Mouse (Mus musculus) midbrain, embryonic 11.5 days (tissue): ENCODE results near the gene Glyr1. TPM values are rescaled to one million over a fixed set of nuclear protein-coding genes. Genes with fewer than 3 reads are reported as not detected.

Experiments
- ATAC-seq: fragments of 200-750 bp; cut with Nextera tagmentation; 2 replicates; pipeline ENCODE4 v1.8.0; 2017; ENCODE audit warnings: moderate TSS enrichment, moderate library complexity; ENCODE audit not compliant: low FRiP score
- DNase-seq: peaks from one replicate; pipeline ENCODE4 v3.0.0; 2015; ENCODE audit warnings: low spot score; ENCODE audit errors: missing footprints
- H3K27ac ChIP-seq: fragments of 300-500 bp; sonication (generic); 2 replicates; pipeline ENCODE4 v1.5.1; 2014; ENCODE audit warnings: low read depth, low read length
- H3K27me3 ChIP-seq: fragments of 300-500 bp; sonication (generic); 2 replicates; pipeline ENCODE4 v1.6.1; 2014; ENCODE audit warnings: mild to moderate bottlenecking, low read length, moderate library complexity, mixed read lengths; ENCODE audit not compliant: control insufficient read depth, insufficient read depth
- H3K36me3 ChIP-seq: fragments of 300-500 bp; sonication (generic); 2 replicates; pipeline ENCODE4 v1.6.1; 2014; ENCODE audit warnings: mild to moderate bottlenecking, low read length, moderate library complexity, mixed read lengths; ENCODE audit not compliant: control insufficient read depth, insufficient read depth
- H3K4me1 ChIP-seq: fragments of 300-500 bp; sonication (generic); 2 replicates; pipeline ENCODE4 v1.6.1; 2014; ENCODE audit warnings: low read length; ENCODE audit not compliant: control insufficient read depth, insufficient read depth
- H3K4me2 ChIP-seq: fragments of 300-500 bp; sonication (generic); 2 replicates; pipeline ENCODE4 v1.6.1; 2014; ENCODE audit warnings: mild to moderate bottlenecking, moderate library complexity
- H3K4me3 ChIP-seq: fragments of 300-500 bp; sonication (generic); 2 replicates; pipeline ENCODE4 v1.5.1; 2014; ENCODE audit warnings: low read depth, low read length
- H3K9ac ChIP-seq: fragments of 300-500 bp; sonication (generic); 2 replicates; pipeline ENCODE4 v1.6.1; 2014; ENCODE audit warnings: low read length
- H3K9me3 ChIP-seq: fragments of 300-500 bp; sonication (generic); 2 replicates; pipeline ENCODE4 v1.6.1; 2016; ENCODE audit warnings: low read length; ENCODE audit not compliant: control insufficient read depth
- WGBS: fragments of 180-500 bp; shearing (Covaris S2); extraction: QIAGEN DNeasy Blood & Tissue Kit; methylation state at CpG from one replicate; pipeline ENCODE4 v1.1.7; 2014; 5-methylcytosine and 5-hydroxymethylcytosine counted together
- polyA plus RNA-seq: library from polyadenylated mRNA; unstranded; fragments of >200 nt; fragmentation: Nextera tagmentation; extraction: Ambion mirVana; gene quantifications from 2 replicates; pipeline ENCODE4 v1.2.1, GENCODE M21; 2014

The Glyr1 gene
- polyA plus RNA-seq, 1 experiment from 2014 or later: 179 TPM

DNA sequence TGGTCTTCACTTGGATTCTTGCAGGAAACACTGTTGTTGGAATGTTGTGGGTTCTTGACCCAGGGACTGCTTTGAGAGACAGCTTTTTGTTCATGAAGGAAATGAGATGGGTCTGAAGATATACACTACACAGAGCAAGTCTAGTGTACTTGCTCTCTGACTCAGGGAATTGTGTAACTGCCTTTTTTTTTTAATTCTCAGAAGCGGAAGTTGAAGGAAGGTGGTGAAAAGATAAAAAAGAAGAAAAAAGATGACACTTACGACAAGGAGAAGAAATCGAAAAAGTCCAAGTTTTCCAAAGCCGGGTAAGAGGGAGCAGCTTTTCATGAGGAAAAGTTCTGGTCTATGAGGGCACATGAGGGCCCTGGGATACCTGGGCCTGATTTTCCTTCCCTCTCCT, 13.8 kb upstream of the Glyr1 start:
- H3K27me3 ChIP-seq: no peaks in the 10 kb centered on the region
- peaks cover 12% of the 10 kb centered on the region; the same call in 1 of the 2 replicates for H3K36me3 ChIP-seq
- no peak overlapping the region for H3K9ac ChIP-seq
- no peaks in the 10 kb centered on the region for H3K9me3 ChIP-seq
- 92% methylated on average over 4 of the region's 4 CpGs for WGBS
- H3K27ac ChIP-seq: no peak overlapping the region
- DNase-seq (no peak), ATAC-seq (no peak)
- no peak overlapping the region for H3K4me3 ChIP-seq
- no peaks in the 10 kb centered on the region for H3K4me1 ChIP-seq
- H3K4me2 ChIP-seq: no peak overlapping the region

DNA sequence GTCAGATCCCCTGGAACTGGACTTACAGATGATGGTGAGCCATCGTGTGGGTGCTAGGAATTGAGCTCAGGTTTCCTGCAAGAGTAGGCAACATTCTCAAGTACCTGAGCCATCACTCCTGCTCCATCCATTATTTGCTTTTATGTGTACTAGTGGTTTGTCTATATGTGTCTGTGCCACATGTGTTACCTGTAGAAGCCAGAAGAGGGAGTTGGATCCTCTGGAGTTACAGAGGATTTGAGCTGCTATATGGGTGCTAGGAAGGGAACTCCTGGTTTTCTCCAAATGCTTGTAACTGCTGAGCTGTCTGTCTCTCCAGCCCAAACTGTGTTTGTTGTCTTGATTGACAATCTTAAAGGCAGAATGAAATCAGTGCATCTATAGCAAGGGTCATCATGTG, 8.5 kb upstream of the Glyr1 start:
- Histone ChIP-seq H3K27me3 (no peaks in the 10 kb centered on the region), H3K9me3 (no peaks in the 10 kb centered on the region), H3K36me3 (peaks cover 11% of the 10 kb centered on the region; the same call in 1 of the 2 replicates), H3K27ac (no peak overlapping the region), H3K9ac (no peak overlapping the region), H3K4me3 (no peak overlapping the region), H3K4me2 (no peak overlapping the region), H3K4me1 (no peaks in the 10 kb centered on the region)
- no peak for ATAC-seq
- 90% methylated on average over 1 of the region's 1 CpGs for WGBS
- DNase-seq: no peak

DNA sequence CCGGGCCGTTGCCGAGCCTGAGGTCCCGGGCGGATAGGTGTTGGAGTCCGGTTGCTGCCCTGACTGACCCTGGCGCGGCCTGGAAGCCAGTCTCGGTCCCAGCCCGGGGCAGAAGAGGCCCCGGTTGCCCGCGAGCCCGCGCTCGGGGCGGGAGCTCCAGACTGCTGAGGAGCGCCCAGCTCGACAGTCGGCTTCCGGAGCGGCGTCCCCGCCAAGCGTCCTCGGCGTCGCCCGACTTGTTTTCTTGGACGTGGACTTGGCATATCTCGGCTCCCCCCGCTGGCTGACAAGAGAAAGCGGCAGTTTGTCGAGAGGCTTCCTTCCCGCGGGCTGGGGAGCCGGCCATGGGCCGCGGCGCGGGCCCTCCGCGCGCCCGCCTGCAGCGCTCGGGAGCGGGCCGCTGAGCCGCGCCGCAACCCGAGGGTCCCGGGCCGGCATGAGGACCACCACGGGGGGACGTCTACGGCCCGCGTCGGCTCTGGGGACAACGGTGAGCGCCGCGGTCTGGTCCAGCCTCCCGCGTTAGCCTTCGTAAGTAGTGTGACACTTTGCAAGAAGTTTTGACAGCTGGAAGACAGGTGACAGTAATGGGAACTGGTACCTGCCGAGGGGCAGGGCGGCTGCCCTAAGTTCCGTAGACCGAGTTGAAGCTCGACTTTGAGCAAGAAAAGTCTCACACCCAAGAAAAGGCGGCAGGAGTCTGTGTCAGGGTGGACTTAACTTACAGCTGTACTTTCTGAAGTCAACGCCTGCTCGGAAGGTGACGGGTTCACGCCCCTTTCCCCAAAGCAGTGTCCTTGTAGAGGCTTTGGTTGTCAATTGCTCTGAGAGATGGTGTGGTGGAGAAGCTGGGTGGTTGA, 818 bp upstream of the Glyr1 start:
- peaks cover 21% of the 10 kb centered on the region for H3K4me1 ChIP-seq
- ATAC-seq (peak; percentile 80), DNase-seq (peak; percentile 95)
- no peaks in the 10 kb centered on the region for H3K27me3 ChIP-seq
- peak overlapping the region; percentile 81 for H3K9ac ChIP-seq
- H3K4me2 ChIP-seq: peak overlapping the region; percentile 97
- H3K9me3 ChIP-seq: no peaks in the 10 kb centered on the region
- under 1% methylated on average over 70 of the region's 78 CpGs for WGBS
- peaks cover 8% of the 10 kb centered on the region; the same call in 1 of the 2 replicates for H3K36me3 ChIP-seq
- peak overlapping the region; percentile 57 for H3K4me3 ChIP-seq
- H3K27ac ChIP-seq: peak overlapping the region; percentile 88

DNA sequence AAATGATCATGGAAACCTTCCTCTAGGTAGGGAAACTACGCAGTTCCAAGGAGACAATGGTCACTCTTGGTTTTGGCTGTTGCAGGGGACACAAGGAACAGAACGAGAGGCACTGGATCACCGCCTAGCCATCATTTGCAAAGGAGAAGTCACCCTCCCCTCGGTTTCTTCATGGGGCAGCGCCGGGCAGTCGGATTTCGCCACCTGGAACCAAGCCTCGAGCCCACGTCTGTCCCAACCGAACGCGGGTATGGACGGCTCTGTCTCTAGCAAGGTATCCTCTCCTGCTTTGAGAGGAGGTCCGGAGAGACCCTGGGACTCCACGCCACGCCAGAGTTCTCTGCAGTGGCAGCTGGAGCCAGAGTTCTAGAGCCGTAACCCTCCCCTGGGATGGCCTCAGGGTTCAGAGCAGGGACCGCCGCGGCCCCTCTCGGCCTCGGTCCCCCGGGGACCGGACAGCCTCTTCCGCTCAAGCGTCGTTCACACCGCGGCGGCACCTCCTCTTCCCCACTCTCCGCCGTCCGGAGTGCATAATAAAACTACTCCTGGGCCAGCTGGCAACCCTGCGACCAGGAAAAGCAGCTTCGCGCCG, 385 bp downstream of the Glyr1 start:
- peaks cover 21% of the 10 kb centered on the region for H3K4me1 ChIP-seq
- peak overlapping the region; percentile 73 for H3K27ac ChIP-seq
- no peaks in the 10 kb centered on the region for H3K9me3 ChIP-seq
- ATAC-seq (peak; percentile 70), DNase-seq (no peak)
- peak overlapping the region; percentile 66 for H3K9ac ChIP-seq
- WGBS: under 1% methylated on average over 38 of the region's 38 CpGs
- H3K36me3 ChIP-seq: peaks cover 10% of the 10 kb centered on the region; the same call in 1 of the 2 replicates
- H3K27me3 ChIP-seq: no peaks in the 10 kb centered on the region
- H3K4me3 ChIP-seq: peak overlapping the region; percentile 57
- peak overlapping the region; percentile 86 for H3K4me2 ChIP-seq

DNA sequence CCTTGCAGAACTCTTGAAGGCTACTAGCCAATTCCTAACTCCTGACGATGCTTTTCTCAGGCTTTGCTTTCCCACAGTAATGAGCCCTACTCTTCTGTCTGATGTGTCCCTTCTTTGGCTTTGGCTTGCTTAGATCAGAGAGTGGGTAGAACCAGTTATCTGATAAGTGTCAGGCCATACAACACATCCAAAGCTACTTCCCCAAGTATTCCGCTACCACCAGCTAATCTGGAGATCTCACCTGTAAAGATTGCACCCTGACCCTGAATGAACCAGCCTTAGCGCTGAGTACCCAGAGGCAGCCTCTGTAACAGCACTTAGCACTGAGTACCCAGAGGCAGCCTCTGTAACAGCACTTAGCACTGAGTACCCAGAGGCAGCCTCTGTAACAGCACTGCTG, 4.3 kb downstream of the Glyr1 start:
- Histone ChIP-seq H3K9ac (no peak overlapping the region), H3K4me3 (no peak overlapping the region), H3K36me3 (peaks cover 22% of the 10 kb centered on the region), H3K27ac (no peak overlapping the region), H3K4me1 (peaks cover 10% of the 10 kb centered on the region), H3K9me3 (no peaks in the 10 kb centered on the region), H3K4me2 (no peak overlapping the region), H3K27me3 (no peaks in the 10 kb centered on the region)
- DNase-seq: no peak
- 92% methylated on average over 3 of the region's 3 CpGs for WGBS
- no peak for ATAC-seq

DNA sequence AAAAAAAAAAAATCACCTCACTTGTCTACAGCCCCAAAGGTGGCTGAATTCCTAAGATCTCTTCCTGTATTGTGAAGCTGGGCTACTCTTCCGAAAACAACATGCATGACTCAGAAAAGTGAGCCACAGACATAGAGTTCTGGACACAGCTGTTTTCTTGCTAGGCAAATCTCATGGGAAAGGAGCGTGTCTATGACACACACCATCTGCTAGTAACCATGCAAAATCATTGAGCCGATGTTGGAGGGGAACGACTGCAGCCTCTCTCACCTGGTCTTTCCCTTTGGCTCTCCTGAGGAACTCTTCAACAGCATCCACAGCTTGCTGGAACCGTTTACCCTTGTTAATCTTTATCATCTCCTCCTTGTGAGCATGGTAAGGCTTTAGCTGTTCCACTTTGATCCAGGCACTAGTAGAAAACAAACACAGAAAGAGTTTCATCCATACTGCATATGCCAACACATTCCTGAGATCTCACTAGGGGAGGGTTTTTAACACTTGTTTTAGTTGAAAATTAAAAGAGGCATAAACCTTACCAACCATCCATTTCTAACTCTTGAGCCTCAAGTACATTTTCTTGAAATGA, 12.9 kb downstream of the Glyr1 start:
- DNase-seq (no peak), ATAC-seq (no peak)
- no peak overlapping the region for H3K4me2 ChIP-seq
- peaks cover 36% of the 10 kb centered on the region for H3K36me3 ChIP-seq
- no peak overlapping the region for H3K4me3 ChIP-seq
- H3K27me3 ChIP-seq: no peaks in the 10 kb centered on the region
- H3K9ac ChIP-seq: no peak overlapping the region
- no peaks in the 10 kb centered on the region for H3K4me1 ChIP-seq
- H3K9me3 ChIP-seq: no peaks in the 10 kb centered on the region
- H3K27ac ChIP-seq: no peak overlapping the region
- 88% methylated on average over 5 of the region's 5 CpGs for WGBS

DNA sequence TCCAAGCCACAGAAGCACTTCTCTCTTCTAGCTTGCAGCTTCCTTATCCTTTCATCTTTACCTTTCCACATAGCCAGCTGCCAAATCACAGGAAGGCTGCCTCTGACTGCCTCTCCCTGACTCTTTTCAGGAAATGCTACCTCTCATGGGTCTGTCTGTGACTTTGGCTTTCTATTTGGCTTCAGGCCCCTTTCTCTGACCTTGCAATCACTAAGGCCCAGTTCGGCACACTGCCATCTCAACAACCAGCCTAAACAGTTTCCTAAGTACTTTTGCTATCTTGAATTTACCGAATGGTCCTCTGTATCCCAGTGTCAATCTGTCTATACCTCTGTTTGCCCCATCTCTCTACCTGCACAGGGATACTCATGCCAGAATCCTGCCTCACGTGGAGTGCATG, 14.1 kb downstream of the Glyr1 start:
- WGBS: 96% methylated on average over 3 of the region's 3 CpGs
- peaks cover 44% of the 10 kb centered on the region for H3K36me3 ChIP-seq
- no peak overlapping the region for H3K27ac ChIP-seq
- no peak overlapping the region for H3K4me2 ChIP-seq
- DNase-seq: no peak
- no peaks in the 10 kb centered on the region for H3K4me1 ChIP-seq
- H3K27me3 ChIP-seq: no peaks in the 10 kb centered on the region
- H3K4me3 ChIP-seq: no peak overlapping the region
- no peak overlapping the region for H3K9ac ChIP-seq
- H3K9me3 ChIP-seq: no peaks in the 10 kb centered on the region
- ATAC-seq: no peak

DNA sequence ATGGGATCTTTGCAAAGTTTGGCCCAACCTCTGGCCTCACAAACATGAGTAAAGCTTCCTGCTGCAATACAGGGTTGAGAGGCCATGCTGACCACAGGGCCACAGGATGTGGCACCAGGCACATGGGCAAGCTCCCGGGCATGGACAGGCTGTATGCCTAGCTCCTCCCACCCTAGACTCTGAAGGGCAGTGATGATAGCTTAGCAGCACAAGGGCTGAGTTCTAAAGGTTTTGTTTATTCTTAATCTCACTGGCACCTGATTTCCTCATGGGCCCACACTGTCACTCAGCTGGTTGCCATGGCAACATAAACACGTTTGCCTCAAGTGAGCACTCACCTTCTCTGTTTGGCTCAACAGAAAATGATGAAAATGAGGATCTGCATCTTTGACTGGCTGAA, 19.8 kb downstream of the Glyr1 start:
- no peak overlapping the region for H3K4me2 ChIP-seq
- DNase-seq (no peak), ATAC-seq (no peak)
- no peaks in the 10 kb centered on the region for H3K4me1 ChIP-seq
- peaks cover 52% of the 10 kb centered on the region for H3K36me3 ChIP-seq
- H3K9me3 ChIP-seq: no peaks in the 10 kb centered on the region
- H3K27ac ChIP-seq: no peak overlapping the region
- H3K9ac ChIP-seq: no peak overlapping the region
- H3K27me3 ChIP-seq: no peaks in the 10 kb centered on the region
- no peak overlapping the region for H3K4me3 ChIP-seq
- 58% methylated on average over 2 of the region's 2 CpGs for WGBS

DNA sequence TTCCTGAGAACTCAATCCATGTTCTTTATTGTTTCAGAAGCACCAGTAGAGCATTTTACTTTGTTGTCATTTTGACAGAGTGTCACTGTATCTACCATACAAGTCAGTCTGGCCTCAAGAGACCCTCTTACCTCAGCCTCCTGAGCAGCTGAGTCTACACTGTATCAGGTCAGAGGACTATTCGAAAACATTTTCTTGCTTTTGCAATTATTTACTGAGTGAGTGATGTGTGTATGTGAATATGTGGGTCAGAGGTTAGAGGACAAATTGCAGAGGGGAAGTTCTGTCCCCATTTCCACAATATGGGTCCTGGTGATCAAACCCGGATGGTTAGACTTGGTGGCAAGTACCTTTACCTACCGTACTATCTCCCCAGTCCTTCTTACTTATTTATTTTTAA, 25.6 kb downstream of the Glyr1 start:
- no peak for ATAC-seq
- H3K27ac ChIP-seq: no peak overlapping the region
- H3K4me2 ChIP-seq: no peak overlapping the region
- H3K36me3 ChIP-seq: peaks cover 50% of the 10 kb centered on the region
- WGBS: 93% methylated on average over 3 of the region's 3 CpGs
- no peaks in the 10 kb centered on the region for H3K4me1 ChIP-seq
- H3K9ac ChIP-seq: no peak overlapping the region
- H3K9me3 ChIP-seq: no peaks in the 10 kb centered on the region
- no peaks in the 10 kb centered on the region for H3K27me3 ChIP-seq
- no peak for DNase-seq
- no peak overlapping the region for H3K4me3 ChIP-seq
